Mouse (Mus musculus): ENCODE measurements at regions not wholly inside any gene's neighbourhood (a gene's known extent, or its start where the extent isn't known, plus 50 kb on each side); places are given as distances from the start of the nearest gene placed in this dataset.

GRCm38 (mm10) chr2:30712841-30713401 lies 90.5 kb downstream of the 1700001O22Rik start:
- TF ChIP-seq CTCF (conservative IDR thresholded peaks at IDR 0.05; ENCODE audit: insufficient read depth, insufficient read length, low read depth, low read length), result no peak
- no peak for TF ChIP-seq POLR2A (IDR thresholded peaks at IDR 0.05; ENCODE audit: low read depth, low read length)

Measured in kidney, adult 2 months (tissue).